14 mouse cellular contexts compared by ENCODE assay signal in the genomic region with DNA sequence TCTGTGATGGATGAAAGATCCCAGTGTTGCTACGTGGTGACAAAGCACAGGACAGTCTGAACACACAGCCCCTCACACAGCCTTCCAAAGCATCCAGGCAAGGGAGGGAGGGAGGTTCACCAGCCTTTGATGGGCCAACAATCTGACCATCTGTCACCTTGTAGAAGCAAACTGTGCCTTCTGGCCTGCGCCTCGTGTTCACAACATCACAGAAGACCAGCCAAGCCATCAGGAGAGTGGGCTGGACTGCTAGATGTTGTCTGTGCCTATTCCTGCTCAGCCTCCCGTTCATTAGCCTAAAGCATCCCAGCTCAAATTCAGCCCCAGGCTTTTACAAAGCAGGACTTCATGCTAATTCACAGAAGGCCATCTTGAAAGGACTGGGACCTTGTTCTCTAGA. TPM values are rescaled to one million over a fixed set of nuclear protein-coding genes. Genes with fewer than 3 reads are reported as not detected.
DNase-seq lines count a peak whose midpoint lies in the region; ATAC-seq and TF ChIP-seq lines count a peak whose summit lies in the region.
"Had no signal": no experiment of that assay in that cellular context is flagged by ENCODE, and none has a peak within 500 bp of the region (broad histone marks: within the 10 kb centered on the region; RNA-seq: fewer than 3 reads in every experiment).

No protein-coding gene starts in this region.

- H3K4me3 ChIP-seq in intestine, postnatal 0 days (ENCODE audit: low read depth, low read length) = no peak overlapping the region
- H3K4me3 ChIP-seq in kidney, embryonic 14.5 days (ENCODE audit: low read length) = no peak overlapping the region
- H3K4me3 ChIP-seq: forebrain, embryonic 10.5 days; heart, embryonic 15.5 days; liver, embryonic 13.5 days; midbrain, embryonic 15.5 days had no signal

- H3K27ac ChIP-seq in intestine, postnatal 0 days (ENCODE audit: low read depth, low read length) = no peak overlapping the region
- H3K27ac ChIP-seq in kidney, embryonic 14.5 days (ENCODE audit: low read depth, low read length) = no peak overlapping the region
- H3K27ac ChIP-seq: forebrain, embryonic 10.5 days; heart, embryonic 15.5 days; liver, embryonic 13.5 days; midbrain, embryonic 15.5 days had no signal

- no peaks in the 10 kb centered on the region for H3K27me3 ChIP-seq in intestine, postnatal 0 days (replicated peaks; ENCODE audit: control insufficient read depth, insufficient read depth, low read length)
- no peaks in the 10 kb centered on the region for H3K27me3 ChIP-seq in kidney, embryonic 14.5 days (ENCODE audit: control insufficient read depth, insufficient read depth, low read length)
- H3K27me3 ChIP-seq: heart, embryonic 15.5 days; liver, embryonic 13.5 days; midbrain, embryonic 15.5 days had no signal

- peaks cover 2% of the 10 kb centered on the region; the same call in 1 of the 2 replicates for H3K36me3 ChIP-seq in intestine, postnatal 0 days (ENCODE audit: control insufficient read depth, insufficient read depth)
- H3K36me3 ChIP-seq in kidney, embryonic 14.5 days (ENCODE audit: control insufficient read depth, insufficient read depth, low read length) = no peaks in the 10 kb centered on the region; the same call in 1 of the 2 replicates
- H3K36me3 ChIP-seq: heart, embryonic 15.5 days had no signal

- TF ChIP-seq CTCF in intestine, postnatal 0 days (IDR thresholded peaks at IDR 0.05; ENCODE audit: low read depth) = no peak

- no peak overlapping the region for H3K4me2 ChIP-seq in intestine, postnatal 0 days (replicated peaks; ENCODE audit: low read depth)
- H3K4me2 ChIP-seq in kidney, embryonic 14.5 days (replicated peaks; ENCODE audit: low read depth, low read length) = no peak overlapping the region
- H3K4me2 ChIP-seq: heart, embryonic 15.5 days; liver, embryonic 13.5 days; midbrain, embryonic 15.5 days had no signal

- no peaks in the 10 kb centered on the region for H3K9me3 ChIP-seq in intestine, postnatal 0 days (ENCODE audit: control insufficient read depth)
- no peaks in the 10 kb centered on the region for H3K9me3 ChIP-seq in kidney, embryonic 14.5 days (ENCODE audit: control insufficient read depth, low read length)
- H3K9me3 ChIP-seq: forebrain, embryonic 10.5 days; heart, embryonic 15.5 days; liver, embryonic 13.5 days; midbrain, embryonic 15.5 days had no signal

- no peak overlapping the region for H3K9ac ChIP-seq in intestine, postnatal 0 days (ENCODE audit: low read depth, low read length)
- no peak overlapping the region for H3K9ac ChIP-seq in kidney, embryonic 14.5 days (ENCODE audit: low read depth, low read length)
- H3K9ac ChIP-seq: heart, embryonic 15.5 days; liver, embryonic 13.5 days; midbrain, embryonic 15.5 days had no signal

- H3K4me1 ChIP-seq in intestine, postnatal 0 days (replicated peaks; ENCODE audit: control insufficient read depth, insufficient read depth, low read length) = no peaks in the 10 kb centered on the region
- no peaks in the 10 kb centered on the region for H3K4me1 ChIP-seq in kidney, embryonic 14.5 days (ENCODE audit: control insufficient read depth, insufficient read depth, low read length)
- H3K4me1 ChIP-seq: forebrain, embryonic 10.5 days; heart, embryonic 15.5 days; liver, embryonic 13.5 days; midbrain, embryonic 15.5 days had no signal

- ATAC-seq in intestine, postnatal 0 days = no peak
- ATAC-seq in kidney, embryonic 14.5 days (ENCODE audit: low FRiP score, low TSS enrichment) = no peak
- ATAC-seq: midbrain, embryonic 15.5 days had no signal

- peak; percentile 80 for DNase-seq in heart, adult 11 months
- DNase-seq in heart, adult 8-10 months (ENCODE audit: low spot score) = no peak
- DNase-seq in cerebellum, adult 8-10 months = peak; percentile 79
- peak; percentile 75 for DNase-seq in layer of hippocampus, adult 9-10 months (ENCODE audit: low spot score)
- peak; percentile 57 to 65 for DNase-seq in right cerebral cortex, postnatal 10 days (ENCODE audit: low spot score in 2 of 2)
- no peak for DNase-seq in lung, postnatal 14 days
- DNase-seq: gastrocnemius, postnatal 14 days; liver, embryonic 13.5 days; lung, postnatal 36 days had no signal

- WGBS in intestine, postnatal 0 days = 71% methylated on average over 4 of the region's 4 CpGs
- WGBS in kidney, embryonic 14.5 days = 28% methylated on average over 4 of the region's 4 CpGs

RNA-seq across cellular contexts. Expression of gene Ehd3, which starts 27.5 kb away (rescaled TPM):
- total RNA-seq in heart, adult 8-10 months (2022) = 1 to 10 TPM; 2.7 to 4.1 (median 3.2) TPM
- 5.0 and 5.3 TPM in 2 replicates for polyA plus RNA-seq in intestine, postnatal 0 days (2015; fragmentation: Nextera tagmentation; extraction: Ambion mirVana)
- polyA plus RNA-seq in kidney, embryonic 14.5 days (2014; fragmentation: Nextera tagmentation; extraction: Ambion mirVana) = 9.4 and 11.4 TPM in 2 replicates

Comparison
In these comparisons a context has a peak if more than half of its experiments do, and no peak if none do; other contexts are left out.
1. DNase-seq: peak in heart, adult 11 months (single experiment), cerebellum, adult 8-10 months (single experiment), layer of hippocampus, adult 9-10 months (single experiment) and right cerebral cortex, postnatal 10 days (2 of 2); none in heart, adult 8-10 months (single experiment) and lung, postnatal 14 days (single experiment).